8 mouse cellular contexts compared by ENCODE assay signal in genomic region chr5:129594116-129595114, GRCm38 (mm10). TPM values are rescaled to one million over a fixed set of nuclear protein-coding genes. Genes with fewer than 3 reads are reported as not detected.
A peak's percentile ranks its signal among the peaks of the same experiment; 100 is the strongest.
DNase-seq lines count a peak whose midpoint lies in the region; ATAC-seq and TF ChIP-seq lines count a peak whose summit lies in the region.
"Had no signal": no experiment of that assay in that cellular context is flagged by ENCODE, and none has a peak within 500 bp of the region (broad histone marks: within the 10 kb centered on the region; RNA-seq: fewer than 3 reads in every experiment).

No protein-coding gene starts in this region.

- no peak overlapping the region for H3K4me3 ChIP-seq in intestine, postnatal 0 days (ENCODE audit: low read depth, low read length)
- no peak overlapping the region for H3K4me3 ChIP-seq in midbrain, embryonic 14.5 days (replicated peaks; ENCODE audit: low read depth, low read length)

- H3K9ac ChIP-seq in intestine, postnatal 0 days (ENCODE audit: low read depth, low read length): no peak overlapping the region
- peak overlapping the region; percentile 26; the same call in 1 of the 2 replicates for H3K9ac ChIP-seq in midbrain, embryonic 14.5 days (replicated peaks; ENCODE audit: low read length)

- no peaks in the 10 kb centered on the region for H3K4me1 ChIP-seq in intestine, postnatal 0 days (replicated peaks; ENCODE audit: control insufficient read depth, insufficient read depth, low read length)
- peaks cover 13% of the 10 kb centered on the region for H3K4me1 ChIP-seq in midbrain, embryonic 14.5 days (ENCODE audit: control insufficient read depth, insufficient read depth, low read length)

- H3K4me2 ChIP-seq in intestine, postnatal 0 days (replicated peaks; ENCODE audit: low read depth): no peak overlapping the region
- no peak overlapping the region for H3K4me2 ChIP-seq in midbrain, embryonic 14.5 days (ENCODE audit: low read length)

- no peak overlapping the region for H3K27ac ChIP-seq in intestine, postnatal 0 days (ENCODE audit: low read depth, low read length)
- no peak overlapping the region for H3K27ac ChIP-seq in midbrain, embryonic 14.5 days (replicated peaks; ENCODE audit: low read depth, low read length)
- H3K27ac ChIP-seq: macrophage had no signal

- ATAC-seq in intestine, postnatal 0 days: no peak; the same call in 1 of the 2 replicates
- peak; percentile 54; the same call in 1 of the 2 replicates for ATAC-seq in midbrain, embryonic 14.5 days (ENCODE audit: low FRiP score, low TSS enrichment)

- H3K36me3 ChIP-seq in intestine, postnatal 0 days (ENCODE audit: control insufficient read depth, insufficient read depth): no peaks in the 10 kb centered on the region; the same call in 1 of the 2 replicates
- peaks cover 27% of the 10 kb centered on the region for H3K36me3 ChIP-seq in midbrain, embryonic 14.5 days (ENCODE audit: control insufficient read depth, insufficient read depth, low read length)

- no peaks in the 10 kb centered on the region for H3K9me3 ChIP-seq in intestine, postnatal 0 days (ENCODE audit: control insufficient read depth)
- no peaks in the 10 kb centered on the region for H3K9me3 ChIP-seq in midbrain, embryonic 14.5 days (ENCODE audit: control insufficient read depth, low read length)

- DNase-seq in R1 (ENCODE audit: low read depth, low spot score): peak; percentile 79
- peak; percentile 92 for DNase-seq in cerebellum, adult 9-10 months
- DNase-seq in frontal cortex, postnatal 36 days (ENCODE audit: low spot score in 2 of 2): peak; percentile 84 to 90
- peak; percentile 84 to 91 for DNase-seq in left cerebral cortex, postnatal 25 days (ENCODE audit: low spot score in 2 of 2)
- peak; percentile 95 for DNase-seq in midbrain, embryonic 14.5 days
- peak; percentile 69 for DNase-seq in spleen, adult 12 weeks (ENCODE audit: low spot score)

- peak; percentile 99 for TF ChIP-seq CTCF in intestine, postnatal 0 days (IDR thresholded peaks at IDR 0.05; ENCODE audit: low read depth)

- WGBS in intestine, postnatal 0 days: 24% methylated on average over 19 of the region's 19 CpGs
- WGBS in midbrain, embryonic 14.5 days: 48% methylated on average over 19 of the region's 19 CpGs

- no peaks in the 10 kb centered on the region for H3K27me3 ChIP-seq in intestine, postnatal 0 days (replicated peaks; ENCODE audit: control insufficient read depth, insufficient read depth, low read length)
- no peaks in the 10 kb centered on the region for H3K27me3 ChIP-seq in midbrain, embryonic 14.5 days (ENCODE audit: control insufficient read depth, insufficient read depth, low read length)

- intact Hi-C loops in left cerebral cortex, postnatal 25 days (cut with DNase I): loop anchor here (1.0 to 5.0 kb wide), 2 partner anchors 257 to 416 kb away; no protein-coding TSS in a partner anchor

RNA-seq across cellular contexts. Expression of gene Mmp17, which starts 10.4 kb away (rescaled TPM):
- 2.6 and 2.9 TPM in 2 replicates for polyA plus RNA-seq in intestine, postnatal 0 days (2015; fragmentation: Nextera tagmentation; extraction: Ambion mirVana)
- 100 to 1,000 TPM; 100 to 101 TPM for total RNA-seq in left cerebral cortex, postnatal 25 days (2021)
- 7.3 and 8.3 TPM in 2 replicates for polyA plus RNA-seq in midbrain, embryonic 14.5 days (2014; fragmentation: Nextera tagmentation; extraction: Ambion mirVana)
- polyA plus RNA-seq: macrophage had no signal
